Mouse (Mus musculus): Measurements from ENCODE around the gene Cacna1c. TPM values are rescaled to one million over a fixed set of nuclear protein-coding genes. Genes with fewer than 3 reads are reported as not detected.
"Not testable (repeated sequence)": the region's sequence is repeated elsewhere in the genome, so short reads cannot be mapped to it uniquely, and the experiment has no call there.

The Cacna1c gene
- polyA plus RNA-seq, 1 experiment from 2014 or later = 31.3 TPM

DNA sequence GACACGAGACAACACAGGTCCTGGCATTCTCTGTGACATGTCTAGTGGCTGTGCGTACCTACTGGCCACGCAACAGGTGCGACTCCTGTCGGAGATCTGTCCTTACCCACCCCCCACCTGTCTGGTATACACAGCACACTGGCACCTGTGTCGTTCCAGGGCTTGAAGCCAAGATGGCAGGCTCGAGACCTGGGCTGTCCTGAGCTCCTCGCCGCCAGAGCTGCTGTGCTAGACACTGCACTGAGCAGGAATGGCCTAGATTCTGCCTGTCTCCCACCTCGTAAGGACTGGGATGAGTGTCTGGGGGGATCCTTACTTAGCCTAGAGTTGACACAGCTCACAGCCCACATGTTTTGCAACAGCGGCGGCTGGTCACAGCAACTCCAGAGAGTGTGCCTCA lies 29.0 kb upstream of the Cacna1c start:
- no peak overlapping the region for H3K27ac ChIP-seq
- peaks cover 7% of the 10 kb centered on the region for H3K4me1 ChIP-seq
- 0 out of 2 replicates have a peak, but pooled peaks cover 5% of the 10 kb centered on the region for H3K27me3 ChIP-seq (ENCODE audit: insufficient read depth, poor library complexity, severe bottlenecking)
- no peak overlapping the region for H3K4me3 ChIP-seq
- no peaks in the 10 kb centered on the region for H3K9me3 ChIP-seq
- WGBS = 86% methylated on average over 12 of the region's 12 CpGs
- peaks cover 5% of the 10 kb centered on the region; the same call in 1 of the 2 replicates for H3K36me3 ChIP-seq
- DNase-seq (ENCODE audit: low spot score) = no peak

- H3K4me3 ChIP-seq = no peak overlapping the region
- H3K4me1 ChIP-seq = peaks cover 4% of the 10 kb centered on the region
- H3K36me3 ChIP-seq = peaks cover 5% of the 10 kb centered on the region; the same call in 1 of the 2 replicates
- 81% methylated on average over 13 of the region's 13 CpGs for WGBS
- H3K9me3 ChIP-seq = no peaks in the 10 kb centered on the region
- H3K27ac ChIP-seq = no peak overlapping the region
- no peak for DNase-seq (ENCODE audit: low spot score)
- H3K27me3 ChIP-seq (ENCODE audit: insufficient read depth, poor library complexity, severe bottlenecking) = 0 out of 2 replicates have a peak, but pooled peaks cover 5% of the 10 kb centered on the region
These were observed 28.4 kb upstream of the Cacna1c start for GRCm38 (mm10) chr6:119224451-119225195.

- no peak for DNase-seq (ENCODE audit: low spot score)
- WGBS = 44% methylated on average over 10 of the region's 10 CpGs
These were observed 24.1 kb upstream of the Cacna1c start for GRCm38 (mm10) chr6:119220297-119220696.

DNA sequence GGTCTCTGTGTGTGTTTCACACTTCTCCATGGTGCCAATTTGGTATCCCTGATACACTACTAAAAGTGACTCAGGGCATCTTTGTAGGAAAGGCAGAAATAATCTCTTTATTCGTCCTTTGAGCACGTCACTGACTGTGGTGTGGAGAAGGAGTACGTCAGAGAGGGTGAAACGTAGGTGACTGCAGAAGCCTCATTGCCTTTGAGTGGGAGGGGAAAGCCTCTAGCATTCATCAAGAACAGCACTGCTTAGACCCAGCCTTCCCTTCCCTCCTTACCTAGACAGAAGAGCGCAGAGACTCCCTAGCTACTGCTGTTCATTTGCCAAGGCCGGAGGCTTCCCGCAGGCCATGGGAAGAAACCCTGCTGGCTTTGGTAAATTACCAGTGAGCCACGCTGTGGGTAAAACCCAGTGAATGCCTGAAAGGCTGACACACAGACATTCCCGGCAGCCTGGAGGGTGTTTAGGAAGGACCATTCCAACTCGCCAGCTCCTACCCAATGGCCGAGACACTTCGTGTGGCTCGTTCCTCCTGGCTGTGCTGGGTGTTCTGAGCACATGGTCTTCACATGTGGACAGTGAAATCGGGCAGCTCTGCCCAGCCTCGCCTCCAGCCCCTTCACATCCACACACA lies 23.1 kb upstream of the Cacna1c start:
- Histone ChIP-seq H3K36me3 (peaks cover 10% of the 10 kb centered on the region; the same call in 1 of the 2 replicates), H3K4me3 (no peak overlapping the region), H3K27me3 (ENCODE audit: insufficient read depth, poor library complexity, severe bottlenecking) (no peaks in the 10 kb centered on the region), H3K9me3 (no peaks in the 10 kb centered on the region), H3K27ac (peak overlapping the region; percentile 47; the same call in 1 of the 2 replicates), H3K4me1 (peaks cover 49% of the 10 kb centered on the region)
- no peak for DNase-seq (ENCODE audit: low spot score)
- WGBS = 64% methylated on average over 15 of the region's 15 CpGs

More at GRCm38 (mm10) chr6:119220297-119220696, 24.1 kb upstream of the Cacna1c start:
- Histone ChIP-seq H3K27me3 (ENCODE audit: insufficient read depth, poor library complexity, severe bottlenecking) (0 out of 2 replicates have a peak, but pooled peaks cover 3% of the 10 kb centered on the region), H3K36me3 (peaks cover 7% of the 10 kb centered on the region; the same call in 1 of the 2 replicates), H3K4me1 (peaks cover 40% of the 10 kb centered on the region), H3K27ac (no peak overlapping the region), H3K9me3 (no peaks in the 10 kb centered on the region), H3K4me3 (no peak overlapping the region)

- no peak for DNase-seq (ENCODE audit: low spot score)
- H3K27me3 ChIP-seq (ENCODE audit: insufficient read depth, poor library complexity, severe bottlenecking) = no peaks in the 10 kb centered on the region
- H3K4me3 ChIP-seq = no peak overlapping the region
- H3K9me3 ChIP-seq = no peaks in the 10 kb centered on the region
- peaks cover 55% of the 10 kb centered on the region for H3K4me1 ChIP-seq
- 76% methylated on average over 5 of the region's 5 CpGs for WGBS
- peak overlapping the region; percentile 10; the same call in 1 of the 2 replicates for H3K27ac ChIP-seq
- peaks cover 10% of the 10 kb centered on the region; the same call in 1 of the 2 replicates for H3K36me3 ChIP-seq
These were observed 22.4 kb upstream of the Cacna1c start for GRCm38 (mm10) chr6:119218591-119218990.

DNA sequence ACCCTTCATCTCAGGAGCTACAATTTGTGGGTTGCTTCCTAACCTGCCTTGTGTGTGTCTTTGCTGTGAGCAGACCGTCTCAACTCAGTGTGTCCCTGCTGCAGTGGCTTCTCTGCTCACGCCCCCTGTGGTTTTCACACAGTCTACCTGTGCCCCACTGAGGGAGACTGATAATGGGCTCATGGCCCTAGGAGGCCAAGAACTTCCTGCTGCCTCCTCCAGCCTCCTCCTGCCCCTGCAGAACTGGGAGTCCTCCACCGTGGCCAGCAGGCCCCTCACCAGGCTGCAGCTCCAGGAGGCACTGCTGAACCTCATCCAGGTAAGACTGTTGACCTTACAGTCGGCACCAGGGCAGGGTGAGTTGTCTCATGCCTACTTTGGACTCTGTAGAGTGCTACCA lies 21.4 kb upstream of the Cacna1c start:
- WGBS = 49% methylated on average over 4 of the region's 4 CpGs
- no peak for DNase-seq (ENCODE audit: low spot score)
- no peaks in the 10 kb centered on the region for H3K9me3 ChIP-seq
- H3K36me3 ChIP-seq = peaks cover 10% of the 10 kb centered on the region
- H3K27ac ChIP-seq = peak overlapping the region; percentile 87
- no peak overlapping the region; the same call in 1 of the 2 replicates for H3K4me3 ChIP-seq
- peaks cover 62% of the 10 kb centered on the region for H3K4me1 ChIP-seq
- no peaks in the 10 kb centered on the region for H3K27me3 ChIP-seq (ENCODE audit: insufficient read depth, poor library complexity, severe bottlenecking)

GRCm38 (mm10) chr6:119215040-119215613 lies 18.9 kb upstream of the Cacna1c start:
- WGBS = 66% methylated on average over 10 of the region's 10 CpGs
- Histone ChIP-seq H3K36me3 (peaks cover 8% of the 10 kb centered on the region; the same call in 1 of the 2 replicates), H3K4me3 (peak overlapping the region; percentile 36), H3K27me3 (ENCODE audit: insufficient read depth, poor library complexity, severe bottlenecking) (no peaks in the 10 kb centered on the region), H3K9me3 (no peaks in the 10 kb centered on the region), H3K4me1 (peaks cover 62% of the 10 kb centered on the region), H3K27ac (peak overlapping the region; percentile 87)
- DNase-seq (ENCODE audit: low spot score) = no peak

DNA sequence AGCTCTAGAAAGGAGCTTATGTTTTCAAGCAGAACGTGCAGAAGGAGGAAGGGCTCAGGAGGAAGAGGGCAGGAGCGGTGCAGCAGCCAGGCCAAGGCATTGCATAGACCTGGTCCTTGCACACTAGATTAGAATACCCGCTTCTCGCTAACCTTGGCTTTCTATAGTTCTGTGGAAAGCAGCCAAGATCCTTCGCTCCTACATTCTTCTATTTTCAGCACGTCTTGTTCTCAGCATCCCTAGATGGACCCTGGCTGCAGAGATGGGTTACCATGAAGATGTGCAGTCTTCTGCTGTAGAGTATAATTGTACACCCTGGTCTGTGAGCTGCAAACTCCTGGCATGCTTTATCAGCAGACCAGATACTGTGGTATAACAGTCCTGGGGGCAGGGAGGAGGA lies 18.0 kb upstream of the Cacna1c start:
- peaks cover 8% of the 10 kb centered on the region; the same call in 1 of the 2 replicates for H3K36me3 ChIP-seq
- no peak overlapping the region for H3K4me3 ChIP-seq
- no peaks in the 10 kb centered on the region for H3K27me3 ChIP-seq (ENCODE audit: insufficient read depth, poor library complexity, severe bottlenecking)
- no peaks in the 10 kb centered on the region for H3K9me3 ChIP-seq
- DNase-seq (ENCODE audit: low spot score) = no peak
- peak overlapping the region; percentile 87 for H3K27ac ChIP-seq
- WGBS = 45% methylated on average over 6 of the region's 6 CpGs
- H3K4me1 ChIP-seq = peaks cover 55% of the 10 kb centered on the region

GRCm38 (mm10) chr6:119213375-119213774 lies 17.2 kb upstream of the Cacna1c start:
- WGBS = 41% methylated on average over 5 of the region's 5 CpGs
- Histone ChIP-seq H3K4me3 (no peak overlapping the region), H3K4me1 (peaks cover 51% of the 10 kb centered on the region), H3K9me3 (no peaks in the 10 kb centered on the region), H3K27ac (peak overlapping the region; percentile 87), H3K36me3 (peaks cover 8% of the 10 kb centered on the region; the same call in 1 of the 2 replicates), H3K27me3 (ENCODE audit: insufficient read depth, poor library complexity, severe bottlenecking) (no peaks in the 10 kb centered on the region)
- DNase-seq (ENCODE audit: low spot score) = no peak

DNA sequence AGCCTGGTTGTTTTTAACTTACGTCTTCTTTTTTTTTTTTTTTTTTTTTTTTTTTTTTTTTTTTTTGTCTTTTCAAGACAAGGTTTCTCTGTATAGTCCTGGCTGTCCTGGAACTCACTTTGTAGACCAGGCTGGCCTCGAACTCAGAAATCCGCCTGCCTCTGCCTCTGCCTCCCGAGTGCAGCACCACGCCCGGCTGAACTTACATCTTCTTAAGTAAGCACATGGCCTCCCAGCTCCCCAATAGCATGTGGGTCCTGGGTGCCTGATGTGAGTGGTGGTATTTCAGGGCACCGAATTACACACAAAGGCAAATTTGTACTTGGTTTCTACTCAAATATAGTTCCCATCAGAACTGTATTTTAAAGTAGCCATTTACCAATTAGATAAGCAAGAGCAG lies 9.8 kb upstream of the Cacna1c start:
- not testable (repeated sequence) for H3K9me3 ChIP-seq; DNase-seq (ENCODE audit: low spot score)
- WGBS = 86% methylated on average over 7 of the region's 7 CpGs

DNA sequence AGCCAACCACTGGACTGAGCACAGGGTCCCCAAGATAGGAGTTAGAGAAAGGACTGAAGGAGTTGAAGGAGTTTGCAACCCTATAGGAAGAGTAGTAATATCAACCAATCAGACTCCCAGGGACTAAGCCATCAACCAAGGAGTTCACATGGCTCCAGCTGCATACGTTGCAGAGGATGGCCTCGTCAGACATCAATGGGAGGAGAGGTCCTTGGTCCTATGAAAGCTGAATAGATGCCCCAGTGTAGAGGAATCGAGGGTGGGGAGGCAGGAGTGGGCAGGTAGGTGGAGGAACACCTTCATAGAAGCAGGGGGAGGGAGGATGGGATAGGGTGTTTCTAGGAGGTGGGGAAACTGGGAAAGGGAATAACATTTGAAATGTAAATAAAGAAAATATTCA lies 8.7 kb upstream of the Cacna1c start:
- WGBS = 62% methylated on average over 3 of the region's 3 CpGs
- peaks cover 47% of the 10 kb centered on the region for H3K4me1 ChIP-seq
- H3K27ac ChIP-seq = peak overlapping the region; percentile 56; the same call in 1 of the 2 replicates
- H3K4me3 ChIP-seq = no peak overlapping the region
- no peaks in the 10 kb centered on the region for H3K9me3 ChIP-seq
- no peaks in the 10 kb centered on the region for H3K27me3 ChIP-seq (ENCODE audit: insufficient read depth, poor library complexity, severe bottlenecking)
- no peaks in the 10 kb centered on the region for H3K36me3 ChIP-seq
- no peak for DNase-seq (ENCODE audit: low spot score)

More for the DNA sequence above, 9.8 kb upstream of the Cacna1c start:
- H3K4me1 ChIP-seq = peaks cover 36% of the 10 kb centered on the region
- not testable (repeated sequence) for H3K27ac ChIP-seq; H3K27me3 ChIP-seq (ENCODE audit: insufficient read depth, poor library complexity, severe bottlenecking); H3K36me3 ChIP-seq; H3K4me3 ChIP-seq

- 47% methylated on average over 7 of the region's 7 CpGs for WGBS
- H3K4me1 ChIP-seq = peaks cover 53% of the 10 kb centered on the region
- no peaks in the 10 kb centered on the region for H3K27me3 ChIP-seq (ENCODE audit: insufficient read depth, poor library complexity, severe bottlenecking)
- H3K36me3 ChIP-seq = no peaks in the 10 kb centered on the region
- no peak overlapping the region for H3K4me3 ChIP-seq
- no peak for DNase-seq (ENCODE audit: low spot score)
- H3K27ac ChIP-seq = peak overlapping the region; percentile 29
- no peaks in the 10 kb centered on the region for H3K9me3 ChIP-seq
These were observed 8.1 kb upstream of the Cacna1c start for GRCm38 (mm10) chr6:119204286-119204685.

- Histone ChIP-seq H3K4me3 (no peak overlapping the region), H3K27ac (peak overlapping the region; percentile 22; the same call in 1 of the 2 replicates)
These were observed 5.4 kb upstream of the Cacna1c start for GRCm38 (mm10) chr6:119201575-119201974.

More at GRCm38 (mm10) chr6:119201575-119201974, 5.4 kb upstream of the Cacna1c start:
- no peaks in the 10 kb centered on the region for H3K9me3 ChIP-seq
- no peaks in the 10 kb centered on the region for H3K27me3 ChIP-seq (ENCODE audit: insufficient read depth, poor library complexity, severe bottlenecking)
- whole genome bisulfite sequencing = 68% methylated on average over 4 of the region's 4 CpGs
- H3K36me3 ChIP-seq = no peaks in the 10 kb centered on the region
- peaks cover 77% of the 10 kb centered on the region for H3K4me1 ChIP-seq
- no peak for DNase-seq (ENCODE audit: low spot score)
